Mouse (Mus musculus): ENCODE data around the gene Rnf115.
A peak's percentile ranks its signal among the peaks of the same experiment; 100 is the strongest.

Rnf115 gene

GRCm38 (mm10) chr3:96777120-96777519 lies 49.7 kb downstream of the Rnf115 start:
- DNase-seq (ENCODE audit: low spot score), result no peak

- no peak for DNase-seq (ENCODE audit: low spot score)
These were observed 54.8 kb downstream of the Rnf115 start for GRCm38 (mm10) chr3:96782236-96782635.

- no peak for DNase-seq (ENCODE audit: low spot score)
These were observed 60.3 kb downstream of the Rnf115 start for GRCm38 (mm10) chr3:96787784-96788183.

GRCm38 (mm10) chr3:96788506-96788905 lies 61.0 kb downstream of the Rnf115 start:
- DNase-seq (ENCODE audit: low spot score), result no peak

- DNase-seq (ENCODE audit: low spot score), result no peak
These were observed 72.8 kb downstream of the Rnf115 start for GRCm38 (mm10) chr3:96800254-96800653.

- no peak for DNase-seq (ENCODE audit: low spot score)
These were observed 74.8 kb downstream of the Rnf115 start for GRCm38 (mm10) chr3:96802214-96802613.

- DNase-seq (ENCODE audit: low spot score), result no peak
These were observed 80.7 kb downstream of the Rnf115 start for GRCm38 (mm10) chr3:96808136-96808535.

- DNase-seq (ENCODE audit: low spot score), result no peak
These were observed 81.2 kb downstream of the Rnf115 start for GRCm38 (mm10) chr3:96808651-96809050.

- DNase-seq (ENCODE audit: low spot score), result no peak
These were observed 83.8 kb downstream of the Rnf115 start for GRCm38 (mm10) chr3:96811232-96811631.

- DNase-seq (ENCODE audit: low spot score), result peak; percentile 81
These were observed 85.1 kb downstream of the Rnf115 start for GRCm38 (mm10) chr3:96812395-96813091.

- DNase-seq (ENCODE audit: low spot score), result no peak
These were observed 85.6 kb downstream of the Rnf115 start for GRCm38 (mm10) chr3:96813106-96813505.

GRCm38 (mm10) chr3:96813591-96814244 lies 86.3 kb downstream of the Rnf115 start:
- DNase-seq (ENCODE audit: low spot score), result peak; percentile 18

GRCm38 (mm10) chr3:96814342-96814741 lies 86.9 kb downstream of the Rnf115 start:
- no peak for DNase-seq (ENCODE audit: low spot score)

GRCm38 (mm10) chr3:96820116-96820915 lies 92.9 kb downstream of the Rnf115 start:
- DNase-seq (ENCODE audit: low spot score), result no peak

GRCm38 (mm10) chr3:96821581-96821980 lies 94.1 kb downstream of the Rnf115 start:
- DNase-seq (ENCODE audit: low spot score), result no peak

- no peak for DNase-seq (ENCODE audit: low spot score)
These were observed 96.2 kb downstream of the Rnf115 start for GRCm38 (mm10) chr3:96823701-96824100.

GRCm38 (mm10) chr3:96824614-96825013 lies 97.2 kb downstream of the Rnf115 start:
- DNase-seq (ENCODE audit: low spot score), result no peak

- DNase-seq (ENCODE audit: low spot score), result no peak
These were observed 97.8 kb downstream of the Rnf115 start for GRCm38 (mm10) chr3:96825261-96825660.

GRCm38 (mm10) chr3:96828308-96828864 lies 100.9 kb downstream of the Rnf115 start:
- no peak for DNase-seq (ENCODE audit: low spot score)

- no peak for DNase-seq (ENCODE audit: low spot score)
These were observed 101.5 kb downstream of the Rnf115 start, which contains the start of the genes Pdzk1 and Cd160 for GRCm38 (mm10) chr3:96828984-96829383. TSS of gene Pdzk1 (plus strand) at chr3:96829284. TSS of gene Cd160 (minus strand) at chr3:96829351.

- no peak for DNase-seq (ENCODE audit: low spot score)
These were observed 102.4 kb downstream of the Rnf115 start for GRCm38 (mm10) chr3:96829856-96830255.

GRCm38 (mm10) chr3:96832930-96833329 lies 105.5 kb downstream of the Rnf115 start:
- no peak for DNase-seq (ENCODE audit: low spot score)
